Mouse (Mus musculus) neural tube, embryonic 14.5 days (tissue): Measurements from ENCODE around the gene Zdhhc17. TPM values are rescaled to one million over a fixed set of nuclear protein-coding genes. Genes with fewer than 3 reads are reported as not detected.

Experiments
- ATAC-seq: fragments of 200-750 bp; cut with Nextera tagmentation; 2 replicates; pipeline ENCODE4 v1.8.0; 2017; ENCODE audit warnings: low read depth, mild to moderate bottlenecking, moderate TSS enrichment, moderate library complexity
- H3K27ac ChIP-seq: fragments of 300-500 bp; sonication (generic); 2 replicates; pipeline ENCODE4 v1.5.1; 2014; ENCODE audit warnings: low read depth, mild to moderate bottlenecking, control low read depth, low read length, moderate library complexity, mixed read lengths
- H3K27me3 ChIP-seq: fragments of 300-500 bp; sonication (generic); 2 replicates; pipeline ENCODE4 v1.6.1; 2014; ENCODE audit warnings: low read length; ENCODE audit not compliant: control insufficient read depth, insufficient read depth
- H3K36me3 ChIP-seq: fragments of 300-500 bp; sonication (generic); 2 replicates; pipeline ENCODE4 v1.6.1; 2014; ENCODE audit warnings: low read length, mixed read lengths; ENCODE audit not compliant: control insufficient read depth, insufficient read depth
- H3K4me1 ChIP-seq: fragments of 300-500 bp; sonication (generic); 2 replicates; pipeline ENCODE4 v1.6.1; 2014; ENCODE audit warnings: low read length; ENCODE audit not compliant: control insufficient read depth, insufficient read depth
- H3K4me2 ChIP-seq: fragments of 300-500 bp; sonication (generic); 2 replicates; pipeline ENCODE4 v1.6.1; 2014; ENCODE audit warnings: mild to moderate bottlenecking, low read depth, low read length, control low read depth
- H3K4me3 ChIP-seq: fragments of 300-500 bp; sonication (generic); 2 replicates; pipeline ENCODE4 v1.5.1; 2014; ENCODE audit warnings: low read depth, low read length, control low read depth, mixed read lengths
- H3K9ac ChIP-seq: fragments of 300-500 bp; sonication (generic); replicated peaks from 2 replicates; pipeline ENCODE4 v1.6.1; 2014; ENCODE audit warnings: low read depth, mild to moderate bottlenecking, control low read depth, low read length, mixed read lengths
- H3K9me3 ChIP-seq: fragments of 300-500 bp; sonication (generic); 2 replicates; pipeline ENCODE4 v1.6.1; 2016; ENCODE audit warnings: low read length; ENCODE audit not compliant: control insufficient read depth
- WGBS: fragments of 180-500 bp; shearing (Covaris S2); extraction: QIAGEN DNeasy Blood & Tissue Kit; methylation state at CpG from one replicate; pipeline ENCODE4 v1.1.7; 2014; 5-methylcytosine and 5-hydroxymethylcytosine counted together
- polyA plus RNA-seq: library from polyadenylated mRNA; unstranded; fragments of >200 nt; fragmentation: Nextera tagmentation; extraction: Ambion mirVana; gene quantifications from 2 replicates; pipeline ENCODE4 v1.2.1, GENCODE M21; 2014

Zdhhc17 gene
- polyA plus RNA-seq, 1 experiment from 2014 or later: 90.4 TPM

DNA sequence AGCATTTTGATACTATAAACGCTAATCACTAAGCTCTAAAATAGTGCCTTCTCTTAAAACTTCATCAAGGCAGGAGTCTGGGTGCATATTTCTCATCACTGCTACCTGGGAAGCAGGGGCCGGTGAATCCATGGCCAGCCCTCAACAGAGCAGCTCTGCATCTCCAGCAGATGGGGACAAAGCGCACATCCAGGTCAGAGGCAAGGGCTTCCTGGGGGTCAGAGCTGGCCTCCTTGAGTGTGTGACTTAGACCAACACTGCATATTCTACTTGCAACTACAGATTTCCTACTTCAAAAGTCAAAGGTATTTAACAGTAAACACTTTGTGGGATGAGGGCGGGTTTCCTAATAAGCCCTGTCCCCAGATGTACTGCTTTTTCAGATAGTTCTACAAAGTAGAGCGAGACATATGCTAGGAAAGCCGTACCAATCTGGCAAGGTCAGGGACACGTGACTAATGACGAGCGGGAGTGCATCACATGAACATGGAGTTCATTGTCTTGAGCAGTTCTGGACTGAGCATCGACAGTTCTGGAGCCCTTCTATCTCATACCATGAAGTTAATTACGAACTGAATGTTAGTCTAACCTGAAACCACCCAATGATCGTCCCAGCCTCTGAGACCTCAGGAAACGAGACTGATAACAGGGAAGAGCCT lies 69.1 kb downstream of the Zdhhc17 start:
- ATAC-seq: no peak
- H3K27ac ChIP-seq: no peak overlapping the region

DNA sequence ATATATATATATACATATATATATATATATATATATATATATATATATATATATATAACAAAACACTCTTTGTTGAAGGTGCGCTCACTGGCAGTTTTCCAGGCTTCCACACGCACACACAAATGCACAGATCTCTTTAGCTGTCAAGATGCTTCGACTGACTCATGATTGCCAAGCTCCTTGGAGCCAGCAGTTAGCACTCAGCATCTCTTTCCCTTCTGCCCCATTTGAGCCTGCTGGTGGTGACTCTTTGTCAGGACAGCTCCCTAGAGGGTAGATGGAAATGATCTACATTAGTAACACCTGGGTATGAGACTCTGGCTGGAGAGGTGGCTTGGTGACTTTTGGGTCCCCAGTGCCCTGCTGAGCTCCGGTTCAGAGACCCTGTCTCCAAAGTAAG lies 70.2 kb downstream of the Zdhhc17 start:
- Histone ChIP-seq H3K27ac (no peak overlapping the region), H3K4me1 (no peaks in the 10 kb centered on the region), H3K36me3 (peaks cover 8% of the 10 kb centered on the region; the same call in 1 of the 2 replicates)

More for the DNA sequence above, 69.1 kb downstream of the Zdhhc17 start:
- no peak overlapping the region for H3K4me3 ChIP-seq
- H3K4me2 ChIP-seq: no peak overlapping the region
- 87% methylated on average over 13 of the region's 13 CpGs for whole genome bisulfite sequencing
- no peaks in the 10 kb centered on the region for H3K27me3 ChIP-seq
- no peaks in the 10 kb centered on the region for H3K9me3 ChIP-seq
- no peak overlapping the region for H3K9ac ChIP-seq
- peaks cover 8% of the 10 kb centered on the region; the same call in 1 of the 2 replicates for H3K36me3 ChIP-seq
- no peaks in the 10 kb centered on the region for H3K4me1 ChIP-seq

DNA sequence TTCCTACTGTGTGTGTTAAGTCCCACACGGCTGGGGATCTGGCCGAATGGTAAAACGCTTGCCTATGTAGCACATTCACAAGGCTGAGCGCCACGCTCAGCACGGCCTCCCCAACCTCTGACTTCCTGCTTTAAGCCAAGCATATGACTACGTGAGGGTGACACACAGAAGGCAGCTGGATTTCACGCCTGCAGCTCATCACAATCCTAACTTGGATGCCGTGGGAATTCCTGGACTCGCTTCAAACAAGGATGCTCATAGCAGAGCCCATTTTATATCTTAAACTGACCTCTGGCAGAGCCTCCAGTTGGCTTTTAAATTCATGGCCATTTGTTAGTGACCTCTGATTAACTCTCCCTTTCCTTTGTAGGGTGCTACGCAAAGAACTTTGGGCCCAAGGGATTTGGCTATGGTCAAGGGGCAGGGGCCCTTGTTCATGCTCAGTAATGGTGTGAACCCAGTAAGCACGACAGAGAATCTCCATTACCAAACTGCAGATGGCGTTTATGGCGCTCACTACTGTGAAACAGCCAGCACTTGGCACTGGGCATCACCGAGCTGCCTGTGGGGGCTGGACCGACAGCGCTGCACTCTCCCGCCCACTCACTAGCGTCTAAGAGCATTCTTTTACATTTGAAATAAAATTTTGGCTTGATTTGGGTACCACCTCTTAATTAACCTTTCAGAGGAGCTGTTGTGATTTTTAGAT lies 70.9 kb downstream of the Zdhhc17 start:
- Histone ChIP-seq H3K9me3 (no peaks in the 10 kb centered on the region), H3K27me3 (no peaks in the 10 kb centered on the region), H3K4me2 (no peak overlapping the region), H3K9ac (no peak overlapping the region), H3K4me3 (no peak overlapping the region), H3K27ac (no peak overlapping the region), H3K4me1 (no peaks in the 10 kb centered on the region), H3K36me3 (peaks cover 8% of the 10 kb centered on the region; the same call in 1 of the 2 replicates)
- ATAC-seq: peak; percentile 15; the same call in 1 of the 2 replicates
- WGBS: 79% methylated on average over 19 of the region's 19 CpGs

More for the DNA sequence above, 70.2 kb downstream of the Zdhhc17 start:
- Histone ChIP-seq H3K4me2 (no peak overlapping the region), H3K9me3 (no peaks in the 10 kb centered on the region), H3K4me3 (no peak overlapping the region), H3K27me3 (no peaks in the 10 kb centered on the region), H3K9ac (no peak overlapping the region)
- 58% methylated on average over 4 of the region's 4 CpGs for WGBS
- no peak for ATAC-seq

DNA sequence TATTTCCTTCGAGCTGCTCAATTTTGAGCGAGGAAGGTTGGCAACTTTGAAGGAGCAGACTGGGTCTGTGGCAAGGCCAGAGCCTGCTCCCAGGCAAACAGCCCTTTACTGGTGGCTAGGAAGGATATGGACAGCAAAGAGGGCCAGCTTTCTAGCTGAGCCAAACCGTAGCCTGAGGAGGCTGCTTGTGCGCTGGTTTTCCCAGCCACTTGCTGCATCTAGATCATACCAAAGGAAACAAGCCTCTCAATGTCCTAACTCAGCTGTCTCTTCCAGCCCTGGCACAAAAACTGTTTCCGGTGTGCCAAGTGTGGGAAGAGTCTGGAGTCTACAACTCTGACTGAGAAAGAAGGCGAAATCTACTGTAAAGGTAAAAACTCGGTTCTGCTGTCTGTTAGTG lies 71.6 kb downstream of the Zdhhc17 start:
- WGBS: 96% methylated on average over 7 of the region's 7 CpGs

DNA sequence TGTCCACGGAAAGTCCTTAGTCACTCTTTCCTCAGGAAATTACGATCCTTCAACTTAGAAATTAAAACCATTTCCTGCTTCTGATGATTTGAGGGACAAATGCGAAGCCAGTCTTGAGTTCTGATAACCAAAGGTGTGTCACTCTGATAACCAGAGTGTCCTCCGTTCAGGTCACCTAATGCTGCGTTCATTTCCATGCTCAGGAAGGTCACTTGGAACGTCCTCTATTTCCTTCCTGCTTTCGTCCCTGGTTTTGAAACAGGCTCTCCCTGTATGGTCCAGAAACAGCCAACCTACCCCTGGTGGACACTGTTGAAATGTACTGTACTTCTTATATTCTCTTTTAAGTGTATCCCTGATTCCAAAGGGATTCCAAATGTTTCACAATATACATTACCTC lies 74.3 kb downstream of the Zdhhc17 start:
- no peak for ATAC-seq
- Histone ChIP-seq H3K36me3 (0 out of 2 replicates have a peak, but pooled peaks cover 3% of the 10 kb centered on the region), H3K9me3 (no peaks in the 10 kb centered on the region), H3K9ac (no peak overlapping the region), H3K4me2 (no peak overlapping the region), H3K27ac (no peak overlapping the region), H3K27me3 (no peaks in the 10 kb centered on the region), H3K4me1 (peaks cover 11% of the 10 kb centered on the region), H3K4me3 (no peak overlapping the region)
- 81% methylated on average over 7 of the region's 7 CpGs for WGBS

More for the DNA sequence above, 71.6 kb downstream of the Zdhhc17 start:
- Histone ChIP-seq H3K27me3 (no peaks in the 10 kb centered on the region), H3K4me2 (no peak overlapping the region), H3K9ac (no peak overlapping the region), H3K36me3 (peaks cover 8% of the 10 kb centered on the region; the same call in 1 of the 2 replicates), H3K4me1 (no peaks in the 10 kb centered on the region), H3K4me3 (no peak overlapping the region), H3K9me3 (no peaks in the 10 kb centered on the region), H3K27ac (no peak overlapping the region)
- no peak for ATAC-seq

DNA sequence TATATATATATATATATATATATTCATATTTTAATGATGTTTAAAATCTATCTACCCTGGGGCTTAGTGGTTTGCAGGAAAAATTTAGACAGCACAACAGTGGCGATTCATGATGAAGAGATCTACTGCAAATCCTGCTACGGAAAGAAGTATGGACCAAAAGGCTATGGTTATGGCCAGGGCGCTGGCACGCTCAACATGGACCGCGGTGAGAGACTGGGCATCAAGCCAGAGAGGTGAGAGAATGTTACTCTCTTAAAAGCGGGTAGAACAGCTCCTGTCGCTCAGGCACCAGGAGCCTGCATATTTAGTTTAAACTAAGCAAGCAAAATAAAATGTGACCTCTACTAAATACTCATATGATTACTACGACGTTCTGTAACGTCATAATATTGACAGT lies 74.9 kb downstream of the Zdhhc17 start:
- Histone ChIP-seq H3K4me2 (no peak overlapping the region), H3K9ac (no peak overlapping the region), H3K27me3 (no peaks in the 10 kb centered on the region), H3K4me1 (peaks cover 16% of the 10 kb centered on the region), H3K9me3 (no peaks in the 10 kb centered on the region), H3K4me3 (no peak overlapping the region), H3K27ac (no peak overlapping the region), H3K36me3 (0 out of 2 replicates have a peak, but pooled peaks cover 3% of the 10 kb centered on the region)
- no peak for ATAC-seq
- WGBS: 87% methylated on average over 11 of the region's 11 CpGs

DNA sequence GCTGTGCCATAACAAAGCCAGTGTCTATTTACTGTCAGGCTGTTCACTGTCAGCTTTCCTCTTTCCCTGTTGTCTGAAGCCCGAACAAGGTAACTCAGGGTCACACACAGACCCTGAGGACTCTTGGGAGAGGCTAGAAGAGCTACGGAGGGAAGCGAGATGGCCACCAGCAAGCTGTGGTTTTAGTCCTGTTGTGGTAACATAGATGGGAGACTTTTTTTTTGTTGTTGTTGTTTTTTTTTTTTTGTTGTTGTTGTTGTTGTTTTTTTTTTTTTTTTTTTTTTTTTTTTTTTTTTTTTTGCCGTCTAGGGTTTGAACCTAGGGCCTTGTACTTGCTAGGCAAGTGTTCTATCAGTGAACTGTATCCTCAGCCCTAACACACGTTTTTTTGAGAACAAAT lies 76.4 kb downstream of the Zdhhc17 start:
- Histone ChIP-seq H3K4me3 (no peak overlapping the region), H3K9ac (no peak overlapping the region), H3K27ac (no peak overlapping the region), H3K36me3 (no peaks in the 10 kb centered on the region), H3K9me3 (no peaks in the 10 kb centered on the region), H3K4me2 (no peak overlapping the region), H3K27me3 (no peaks in the 10 kb centered on the region), H3K4me1 (peaks cover 31% of the 10 kb centered on the region)
- 78% methylated on average over 5 of the region's 5 CpGs for WGBS
- ATAC-seq: no peak

DNA sequence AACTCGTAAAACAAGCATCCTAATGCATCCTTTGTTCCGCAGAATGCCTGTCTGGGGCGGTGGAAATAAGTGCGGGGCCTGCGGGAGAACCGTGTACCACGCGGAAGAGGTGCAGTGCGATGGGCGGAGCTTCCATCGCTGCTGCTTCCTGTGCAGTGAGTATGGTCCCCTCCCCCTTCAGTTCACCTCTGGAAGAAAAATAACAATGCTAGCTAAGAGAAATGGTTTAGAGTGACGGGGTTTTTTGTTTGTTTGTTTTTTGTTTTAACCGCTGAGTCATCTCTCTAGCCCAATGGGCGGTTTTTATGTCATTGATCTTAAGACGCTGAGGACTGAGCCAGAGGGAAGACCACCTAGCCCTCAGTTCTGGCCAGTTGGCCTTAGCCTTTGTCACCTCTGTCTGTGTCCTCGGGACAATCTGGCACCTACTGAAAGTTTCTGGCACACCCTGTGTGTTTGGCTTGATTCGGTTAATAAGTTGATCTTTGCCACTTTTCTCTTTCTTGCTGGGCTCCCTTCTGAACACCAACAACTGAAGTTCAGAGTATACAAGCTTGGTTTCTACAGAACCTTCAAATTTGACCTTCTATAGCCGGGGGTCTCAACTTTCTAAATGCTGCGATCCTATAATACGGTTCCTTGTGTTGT lies 77.9 kb downstream of the Zdhhc17 start:
- ATAC-seq: peak; percentile 91
- 47% methylated on average over 20 of the region's 20 CpGs for WGBS
- H3K27me3 ChIP-seq: no peaks in the 10 kb centered on the region
- no peaks in the 10 kb centered on the region for H3K9me3 ChIP-seq
- H3K4me3 ChIP-seq: no peak overlapping the region
- peaks cover 31% of the 10 kb centered on the region for H3K4me1 ChIP-seq
- no peak overlapping the region; the same call in 1 of the 2 replicates for H3K9ac ChIP-seq
- H3K36me3 ChIP-seq: no peaks in the 10 kb centered on the region
- H3K4me2 ChIP-seq: peak overlapping the region; percentile 29
- peak overlapping the region; percentile 83 for H3K27ac ChIP-seq
